Comparison of ENCODE assay signal across 9 mouse cellular contexts in genomic region chr9:78106821-78107220, GRCm38 (mm10). TPM values are rescaled to one million over a fixed set of nuclear protein-coding genes. Genes with fewer than 3 reads are reported as not detected.
DNase-seq lines count a peak whose midpoint lies in the region; ATAC-seq and TF ChIP-seq lines count a peak whose summit lies in the region.
"Had no signal": no experiment of that assay in that cellular context is flagged by ENCODE, and none has a peak within 500 bp of the region (broad histone marks: within the 10 kb centered on the region; RNA-seq: fewer than 3 reads in every experiment).

No protein-coding gene starts in this region.

- no peak overlapping the region; the same call in 1 of the 2 replicates for H3K27ac ChIP-seq in heart, adult 2 months
- H3K27ac ChIP-seq in midbrain, embryonic 14.5 days (replicated peaks; ENCODE audit: low read depth, low read length) = no peak overlapping the region
- no peak overlapping the region for H3K27ac ChIP-seq in midbrain, embryonic 16.5 days (ENCODE audit: low read length)
- H3K27ac ChIP-seq in neural tube, embryonic 15.5 days (replicated peaks) = no peak overlapping the region

- no peak for DNase-seq in heart, adult 2 months
- DNase-seq in heart, adult 18-20 months = no peak
- no peak for DNase-seq in midbrain, embryonic 14.5 days
- peak; percentile 37 for DNase-seq in kidney, postnatal 14 days
- DNase-seq in embryo, embryonic 10.5 days (ENCODE audit: low spot score) = no peak
- no peak for DNase-seq in adrenal gland, postnatal 25 days

- no peak for TF ChIP-seq EP300 in heart, adult 2 months (IDR thresholded peaks at IDR 0.05; ENCODE audit: insufficient read depth, low read depth, low read length)

- peaks cover 8% of the 10 kb centered on the region for H3K4me1 ChIP-seq in heart, adult 2 months (ENCODE audit: control insufficient read depth, insufficient read depth, low read length)
- H3K4me1 ChIP-seq in midbrain, embryonic 14.5 days (ENCODE audit: control insufficient read depth, insufficient read depth, low read length) = 0 out of 2 replicates have a peak, but pooled peaks cover 7% of the 10 kb centered on the region
- peaks cover 12% of the 10 kb centered on the region for H3K4me1 ChIP-seq in midbrain, embryonic 16.5 days (ENCODE audit: control insufficient read depth, insufficient read depth, low read length)
- H3K4me1 ChIP-seq in neural tube, embryonic 15.5 days = peaks cover 27% of the 10 kb centered on the region

- intact Hi-C loops in heart, adult 2 months (cut with DNase I) = no loop called here

- ATAC-seq in midbrain, embryonic 14.5 days (ENCODE audit: low FRiP score, low TSS enrichment) = no peak
- no peak for ATAC-seq in midbrain, embryonic 16.5 days
- no peak for ATAC-seq in neural tube, embryonic 15.5 days (ENCODE audit: low FRiP score)
- ATAC-seq: inflammation-experienced regulatory T-cells, adult 6 months had no signal

- H3K9me3 ChIP-seq in midbrain, embryonic 14.5 days (ENCODE audit: control insufficient read depth, low read length) = no peaks in the 10 kb centered on the region
- H3K9me3 ChIP-seq in midbrain, embryonic 16.5 days (replicated peaks; ENCODE audit: control insufficient read depth, low read length, poor library complexity, severe bottlenecking) = no peaks in the 10 kb centered on the region
- H3K9me3 ChIP-seq in neural tube, embryonic 15.5 days (replicated peaks) = no peaks in the 10 kb centered on the region

- no peaks in the 10 kb centered on the region for H3K27me3 ChIP-seq in heart, adult 2 months (ENCODE audit: control insufficient read depth, insufficient read depth, low read length)
- H3K27me3 ChIP-seq in midbrain, embryonic 14.5 days (ENCODE audit: control insufficient read depth, insufficient read depth, low read length) = no peaks in the 10 kb centered on the region
- H3K27me3 ChIP-seq in midbrain, embryonic 16.5 days (ENCODE audit: control insufficient read depth, insufficient read depth, low read depth, low read length) = no peaks in the 10 kb centered on the region
- H3K27me3 ChIP-seq in neural tube, embryonic 15.5 days (replicated peaks) = no peaks in the 10 kb centered on the region

- no peak for TF ChIP-seq POLR2A in heart, adult 2 months (IDR thresholded peaks at IDR 0.05; ENCODE audit: insufficient read depth, low read depth, low read length)

- H3K79me2 ChIP-seq in heart, adult 2 months (replicated peaks; ENCODE audit: control insufficient read depth, insufficient read depth, low read length) = peaks cover 2% of the 10 kb centered on the region; the same call in 1 of the 2 replicates

- H3K9ac ChIP-seq in heart, adult 2 months (ENCODE audit: low read depth, low read length) = no peak overlapping the region
- no peak overlapping the region for H3K9ac ChIP-seq in midbrain, embryonic 14.5 days (replicated peaks; ENCODE audit: low read length)
- no peak overlapping the region for H3K9ac ChIP-seq in midbrain, embryonic 16.5 days (ENCODE audit: low read depth, low read length)
- H3K9ac ChIP-seq in neural tube, embryonic 15.5 days (replicated peaks) = no peak overlapping the region

- H3K4me2 ChIP-seq in midbrain, embryonic 14.5 days (ENCODE audit: low read length) = peak overlapping the region; percentile 90; the same call in 1 of the 2 replicates
- H3K4me2 ChIP-seq in midbrain, embryonic 16.5 days (ENCODE audit: low read length) = no peak overlapping the region
- peak overlapping the region; percentile 86; the same call in 1 of the 2 replicates for H3K4me2 ChIP-seq in neural tube, embryonic 15.5 days

- peaks cover 10% of the 10 kb centered on the region for H3K36me3 ChIP-seq in heart, adult 2 months (ENCODE audit: control insufficient read depth, insufficient read depth, low read length)
- 0 out of 2 replicates have a peak, but pooled peaks cover 3% of the 10 kb centered on the region for H3K36me3 ChIP-seq in midbrain, embryonic 14.5 days (ENCODE audit: control insufficient read depth, insufficient read depth, low read length)
- H3K36me3 ChIP-seq in midbrain, embryonic 16.5 days (ENCODE audit: control insufficient read depth, insufficient read depth, low read length) = no peaks in the 10 kb centered on the region
- H3K36me3 ChIP-seq in neural tube, embryonic 15.5 days = no peaks in the 10 kb centered on the region

- no peak for TF ChIP-seq CTCF in heart, adult 2 months (IDR thresholded peaks at IDR 0.05)

- peak overlapping the region; percentile 98; the same call in 1 of the 2 replicates for H3K4me3 ChIP-seq in heart, adult 2 months
- no peak overlapping the region for H3K4me3 ChIP-seq in midbrain, embryonic 14.5 days (replicated peaks; ENCODE audit: low read depth, low read length)
- H3K4me3 ChIP-seq in midbrain, embryonic 16.5 days (ENCODE audit: low read depth, low read length) = no peak overlapping the region
- no peak overlapping the region for H3K4me3 ChIP-seq in neural tube, embryonic 15.5 days (replicated peaks)

- WGBS in heart, adult 2 months = 80% methylated on average over 4 of the region's 4 CpGs
- WGBS in midbrain, embryonic 14.5 days = 89% methylated on average over 4 of the region's 4 CpGs
- WGBS in midbrain, embryonic 16.5 days = 80% methylated on average over 4 of the region's 4 CpGs
- 83% methylated on average over 4 of the region's 4 CpGs for WGBS in neural tube, embryonic 15.5 days

RNA-seq across cellular contexts. Expression of gene Fbxo9, which starts 2.0 kb away (rescaled TPM):
- total RNA-seq in heart, adult 2 months (2021) = 10 to 100 TPM; 34.4 to 40.6 TPM
- polyA plus RNA-seq in heart, adult 2 months (2012; rRNA removed) = 64.1 and 69.5 TPM in 2 replicates
- total RNA-seq in heart, adult 18-20 months (2021) = 10 to 100 TPM; 32.0 to 33.2 TPM
- 66.6 and 71.2 TPM in 2 replicates for polyA plus RNA-seq in midbrain, embryonic 14.5 days (2014; fragmentation: Nextera tagmentation; extraction: Ambion mirVana)
- polyA plus RNA-seq in midbrain, embryonic 16.5 days (2015; fragmentation: Nextera tagmentation; extraction: Ambion mirVana) = 74.0 and 81.0 TPM in 2 replicates
- polyA plus RNA-seq in neural tube, embryonic 15.5 days (2015; fragmentation: Nextera tagmentation; extraction: Ambion mirVana) = 84.7 and 90.9 TPM in 2 replicates
- total RNA-seq in adrenal gland, postnatal 25 days (2021) = 108 and 122 TPM in 2 replicates

RNA-seq across cellular contexts. Expression of gene Ick, which starts 2.2 kb away (rescaled TPM):
- total RNA-seq in heart, adult 2 months (2021) = 10 to 100 TPM; 12.5 to 14.0 TPM
- 7.8 and 10.1 TPM in 2 replicates for polyA plus RNA-seq in heart, adult 2 months (2012; rRNA removed)
- 10 to 100 TPM; 10.7 to 12.2 TPM for total RNA-seq in heart, adult 18-20 months (2021)
- 41.3 and 46.2 TPM in 2 replicates for polyA plus RNA-seq in midbrain, embryonic 14.5 days (2014; fragmentation: Nextera tagmentation; extraction: Ambion mirVana)
- 42.5 and 44.5 TPM in 2 replicates for polyA plus RNA-seq in midbrain, embryonic 16.5 days (2015; fragmentation: Nextera tagmentation; extraction: Ambion mirVana)
- polyA plus RNA-seq in neural tube, embryonic 15.5 days (2015; fragmentation: Nextera tagmentation; extraction: Ambion mirVana) = 30.2 and 30.6 TPM in 2 replicates
- 22.0 and 26.7 TPM in 2 replicates for total RNA-seq in adrenal gland, postnatal 25 days (2021)

RNA-seq across cellular contexts. Expression of gene Gcm1, which starts 55.1 kb away (rescaled TPM):
- not detected for total RNA-seq in heart, adult 2 months (2021)
- not detected in 2 replicates for polyA plus RNA-seq in heart, adult 2 months (2012; rRNA removed)
- not detected for total RNA-seq in heart, adult 18-20 months (2021)
- not detected in 2 replicates for polyA plus RNA-seq in midbrain, embryonic 14.5 days (2014; fragmentation: Nextera tagmentation; extraction: Ambion mirVana)
- polyA plus RNA-seq in midbrain, embryonic 16.5 days (2015; fragmentation: Nextera tagmentation; extraction: Ambion mirVana) = not detected in 2 replicates
- polyA plus RNA-seq in neural tube, embryonic 15.5 days (2015; fragmentation: Nextera tagmentation; extraction: Ambion mirVana) = not detected in 2 replicates
- total RNA-seq in adrenal gland, postnatal 25 days (2021) = not detected in 2 replicates
- polyA plus RNA-seq: inflammation-experienced regulatory T-cells, adult 6 months had no signal
